Mouse (Mus musculus): Measurements from ENCODE around the gene Frem2. TPM values are rescaled to one million over a fixed set of nuclear protein-coding genes. Genes with fewer than 3 reads are reported as not detected.

Gene Frem2
- polyA plus RNA-seq, 1 experiment = 1.1 TPM

DNA sequence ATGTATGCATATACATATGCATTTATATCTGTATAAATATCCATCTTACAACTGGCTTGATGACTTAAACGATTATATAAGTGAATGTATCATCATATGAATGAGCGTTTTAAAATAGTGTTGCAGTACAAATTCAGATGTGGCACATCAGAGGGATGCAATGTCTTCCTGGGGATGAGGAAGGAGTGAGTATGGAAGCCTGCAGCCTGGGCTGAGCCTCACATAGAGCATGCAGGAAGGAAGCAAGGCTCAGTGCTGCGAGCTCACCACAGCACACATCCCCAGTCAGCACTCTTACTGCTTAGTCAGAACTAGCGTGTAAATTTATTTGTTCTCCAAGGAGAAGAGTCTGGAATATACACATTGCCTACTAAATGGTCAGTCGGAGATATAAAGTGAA lies 27.2 kb downstream of the Frem2 start:
- no peak for DNase-seq (ENCODE audit: low read depth, low spot score)
- 85% methylated on average over 5 of the region's 5 CpGs for WGBS

DNA sequence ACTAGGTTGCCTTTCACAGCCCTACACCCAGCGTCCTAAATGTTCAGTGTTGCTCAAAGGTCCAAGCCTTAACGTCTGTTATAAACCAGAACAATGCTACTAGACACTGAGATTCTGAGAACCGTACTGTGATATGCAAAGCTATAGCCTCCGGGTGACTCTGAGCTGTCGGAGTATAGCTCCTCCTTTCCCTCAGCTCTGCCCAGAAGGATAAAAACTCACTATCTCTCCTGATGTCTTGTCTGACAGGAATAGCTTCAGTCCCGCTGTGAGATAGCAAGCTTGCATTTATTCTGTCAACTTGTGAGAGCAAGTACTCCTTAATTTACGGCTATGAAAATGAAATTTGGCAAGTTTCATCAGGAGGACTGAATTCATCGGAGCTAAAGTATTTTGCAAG lies 33.9 kb downstream of the Frem2 start:
- 55% methylated on average over 8 of the region's 8 CpGs for WGBS
- no peak for DNase-seq (ENCODE audit: low read depth, low spot score)

GRCm38 (mm10) chr3:53620978-53621377 lies 36.2 kb downstream of the Frem2 start:
- no peak for DNase-seq (ENCODE audit: low read depth, low spot score)
- 64% methylated on average over 3 of the region's 3 CpGs for WGBS

- DNase-seq (ENCODE audit: low read depth, low spot score) = no peak
- WGBS = 70% methylated on average over 8 of the region's 8 CpGs
Measured at GRCm38 (mm10) chr3:53620355-53620754, 36.8 kb downstream of the Frem2 start.

GRCm38 (mm10) chr3:53611106-53611505 lies 46.0 kb downstream of the Frem2 start:
- 63% methylated on average over 3 of the region's 3 CpGs for WGBS
- DNase-seq (ENCODE audit: low read depth, low spot score) = no peak

DNA sequence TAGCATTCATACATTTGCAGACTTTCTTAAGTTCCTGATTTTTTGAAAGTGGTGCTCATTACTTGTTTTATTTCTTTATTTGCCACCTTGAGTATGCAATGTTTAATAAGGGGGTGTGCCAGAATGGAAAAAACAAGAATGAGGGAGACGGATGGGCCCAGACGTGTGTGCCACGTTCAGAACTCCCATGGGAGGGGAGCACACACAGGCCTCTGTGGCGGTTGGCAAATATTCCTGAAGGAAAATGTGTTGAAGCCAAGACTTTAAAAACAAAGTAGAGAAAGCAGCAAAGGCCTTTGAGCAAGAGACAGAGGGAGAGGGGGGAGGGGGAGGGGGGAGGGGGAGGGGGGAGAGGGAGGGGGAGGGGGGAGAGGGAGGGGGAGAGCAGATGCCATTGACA lies 47.3 kb downstream of the Frem2 start:
- no peak for DNase-seq (ENCODE audit: low read depth, low spot score)
- 42% methylated on average over 4 of the region's 4 CpGs for WGBS

GRCm38 (mm10) chr3:53600140-53600539 lies 57.0 kb downstream of the Frem2 start:
- DNase-seq (ENCODE audit: low read depth, low spot score) = no peak
- WGBS = 63% methylated on average over 4 of the region's 4 CpGs

- WGBS = 19% methylated on average over 7 of the region's 7 CpGs
- DNase-seq (ENCODE audit: low read depth, low spot score) = no peak
Measured at GRCm38 (mm10) chr3:53599315-53599714, 57.8 kb downstream of the Frem2 start.

- 16% methylated on average over 9 of the region's 9 CpGs for WGBS
- no peak for DNase-seq (ENCODE audit: low read depth, low spot score)
Measured at GRCm38 (mm10) chr3:53598153-53598800, 58.9 kb downstream of the Frem2 start.

- no peak for DNase-seq (ENCODE audit: low read depth, low spot score)
- 58% methylated on average over 4 of the region's 4 CpGs for WGBS
Measured at GRCm38 (mm10) chr3:53594471-53594870, 62.7 kb downstream of the Frem2 start.

DNA sequence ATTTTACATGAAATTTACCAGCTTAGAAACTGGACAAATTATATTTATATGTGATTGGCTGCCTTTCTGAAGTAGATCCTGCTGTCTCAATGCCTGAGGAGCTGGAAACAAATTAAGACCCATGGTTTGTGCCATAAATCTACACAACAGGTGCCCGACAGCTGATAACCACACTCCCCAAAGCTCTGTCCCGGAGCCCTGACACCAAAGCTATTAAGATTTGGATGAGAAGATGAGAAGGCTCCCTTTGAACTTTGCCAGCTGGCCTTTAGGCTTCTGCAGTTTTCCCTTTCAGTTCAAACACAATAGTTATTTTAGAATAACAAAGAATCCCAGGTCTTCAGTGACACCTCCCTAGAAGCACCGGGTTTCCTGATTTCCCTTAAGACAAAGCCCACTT lies 63.4 kb downstream of the Frem2 start:
- WGBS = 46% methylated on average over 3 of the region's 3 CpGs
- DNase-seq (ENCODE audit: low read depth, low spot score) = no peak

- 89% methylated on average over 7 of the region's 7 CpGs for WGBS
- no peak for DNase-seq (ENCODE audit: low read depth, low spot score)
Measured at GRCm38 (mm10) chr3:53592036-53592435, 65.1 kb downstream of the Frem2 start.

DNA sequence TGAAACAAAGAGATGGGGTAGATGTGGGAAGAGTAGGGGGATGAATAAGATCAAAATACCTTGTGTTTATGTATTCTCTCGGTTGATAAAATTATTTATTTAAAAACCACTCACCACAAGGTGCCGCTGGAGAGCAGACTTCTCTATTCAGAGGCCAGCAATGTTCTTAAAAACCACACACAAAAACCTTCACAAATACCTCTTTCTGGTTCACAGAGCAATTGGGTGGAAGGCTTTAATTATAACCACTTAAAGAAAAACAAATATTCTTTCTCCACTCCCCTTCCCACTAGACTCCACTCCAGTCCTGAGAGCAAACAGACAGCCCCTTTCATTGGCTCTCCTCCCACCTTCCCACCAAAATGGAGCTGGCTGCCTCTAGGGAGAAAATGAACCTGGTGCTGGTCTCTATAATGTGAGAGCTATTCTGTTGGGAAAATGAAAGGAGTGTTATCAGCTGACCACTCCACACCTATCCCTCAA lies 67.0 kb downstream of the Frem2 start:
- no peak for DNase-seq (ENCODE audit: low read depth, low spot score)
- WGBS = 1% methylated on average over 2 of the region's 2 CpGs

- no peak for DNase-seq (ENCODE audit: low read depth, low spot score)
- 88% methylated on average over 8 of the region's 8 CpGs for WGBS
Measured at GRCm38 (mm10) chr3:53583248-53583647, 73.9 kb downstream of the Frem2 start.

- WGBS = 51% methylated on average over 5 of the region's 5 CpGs
- no peak for DNase-seq (ENCODE audit: low read depth, low spot score)
Measured at GRCm38 (mm10) chr3:53580596-53581254, 76.4 kb downstream of the Frem2 start.

DNA sequence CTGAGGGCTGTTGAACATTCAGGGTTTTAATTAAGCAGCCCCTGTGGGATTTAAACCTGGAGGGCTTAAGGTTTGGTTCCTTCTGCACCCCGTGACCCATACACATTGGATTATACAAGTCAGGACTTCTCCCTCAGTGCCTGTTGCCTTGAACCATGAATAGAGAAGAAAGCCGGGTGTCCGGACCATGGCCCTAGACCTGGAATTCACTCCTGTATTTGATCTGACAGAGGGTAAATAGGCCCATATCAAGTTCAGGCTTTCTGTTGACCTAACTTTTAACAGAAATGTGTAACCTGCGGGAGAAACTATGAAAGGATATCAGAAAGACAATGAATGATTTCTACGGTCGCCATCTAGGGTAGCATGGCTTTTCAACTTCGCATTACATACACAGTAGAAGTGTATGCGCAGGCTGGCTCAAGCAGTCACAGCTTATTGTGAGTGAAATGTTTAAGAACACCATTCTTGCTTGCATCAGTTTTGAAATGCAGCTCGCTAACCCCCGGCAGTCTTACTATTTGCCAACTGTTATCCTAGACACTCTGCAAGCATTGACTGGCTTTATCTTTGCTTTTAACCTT lies 77.9 kb downstream of the Frem2 start:
- 88% methylated on average over 10 of the region's 10 CpGs for WGBS
- no peak for DNase-seq (ENCODE audit: low read depth, low spot score)

DNA sequence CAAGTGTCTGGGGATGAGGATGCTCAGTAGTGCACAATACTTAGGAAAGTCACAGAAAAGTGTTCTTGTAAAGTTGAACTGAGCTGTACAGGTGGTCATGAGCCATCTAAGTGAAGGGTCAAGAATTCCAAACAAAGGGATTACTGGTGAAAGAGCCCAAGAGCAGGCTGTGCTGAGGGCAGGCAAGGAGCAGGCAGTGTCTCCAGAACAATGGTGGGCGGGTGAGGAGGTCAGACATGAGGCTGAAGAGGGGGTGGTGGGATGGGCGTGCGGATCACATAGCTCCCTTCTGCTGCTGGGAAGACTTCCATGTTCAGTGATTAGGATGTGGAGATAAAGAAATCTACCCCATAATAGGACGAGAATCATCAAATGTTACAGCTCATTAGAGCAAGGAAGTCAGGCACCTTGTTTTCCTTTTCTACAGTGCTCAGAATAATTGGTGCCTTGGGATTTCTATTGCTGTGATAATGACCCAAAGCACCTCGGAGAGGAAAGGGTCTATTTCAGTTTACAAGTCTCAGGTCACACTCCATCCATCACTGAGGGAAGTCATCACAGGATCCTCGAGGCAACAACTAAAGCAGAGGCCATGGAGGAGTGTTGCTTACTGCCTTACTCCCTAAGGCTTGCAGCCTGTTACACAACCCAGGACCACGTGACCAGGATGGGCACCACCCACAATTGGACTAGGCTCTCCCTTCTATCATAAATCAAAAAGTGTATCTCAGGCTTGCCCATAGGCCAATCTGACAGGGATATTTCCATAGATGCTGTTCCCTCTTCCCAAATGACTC lies 80.6 kb downstream of the Frem2 start:
- DNase-seq (ENCODE audit: low read depth, low spot score) = no peak
- 66% methylated on average over 7 of the region's 7 CpGs for WGBS

DNA sequence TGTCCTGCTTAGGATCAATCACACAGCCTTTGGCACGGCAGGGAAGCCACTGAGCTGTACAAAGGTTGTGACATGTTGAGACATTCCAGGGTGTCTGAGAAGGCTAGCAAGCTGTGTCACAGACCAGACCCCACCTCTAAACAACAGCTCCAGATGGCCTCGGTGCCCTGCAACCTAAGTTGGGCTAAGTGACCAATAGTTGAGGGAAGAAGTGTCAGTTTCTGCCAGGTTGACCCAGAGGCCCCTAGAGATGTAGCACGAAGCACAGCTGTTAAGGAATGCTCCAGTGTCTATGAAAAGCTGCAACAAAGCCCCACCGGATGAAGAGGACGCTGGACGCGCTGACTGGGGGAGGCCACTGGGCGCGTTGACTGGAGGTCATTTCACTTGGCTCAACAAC lies 83.0 kb downstream of the Frem2 start:
- WGBS = 85% methylated on average over 9 of the region's 9 CpGs
- DNase-seq (ENCODE audit: low read depth, low spot score) = no peak

DNA sequence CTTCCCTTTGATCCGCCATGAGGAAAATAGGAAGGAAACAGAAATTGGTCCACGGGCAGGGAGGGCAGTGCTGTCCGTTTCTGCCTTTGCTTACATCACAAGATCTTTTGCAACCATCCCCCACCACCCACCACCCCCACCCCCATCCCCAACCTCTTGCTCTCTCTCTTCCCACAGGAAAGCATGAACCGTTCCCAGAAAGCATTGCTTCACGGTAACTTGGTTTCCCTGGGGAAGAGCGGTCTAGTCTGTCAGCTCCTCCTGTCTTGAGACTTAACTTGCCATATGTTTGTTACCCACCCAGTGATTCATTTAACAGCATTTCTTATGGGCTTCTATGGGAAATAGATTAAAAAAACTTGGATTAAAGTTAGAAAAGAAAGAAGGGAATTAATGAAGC lies 85.5 kb downstream of the Frem2 start:
- 77% methylated on average over 6 of the region's 6 CpGs for WGBS
- no peak for DNase-seq (ENCODE audit: low read depth, low spot score)

DNA sequence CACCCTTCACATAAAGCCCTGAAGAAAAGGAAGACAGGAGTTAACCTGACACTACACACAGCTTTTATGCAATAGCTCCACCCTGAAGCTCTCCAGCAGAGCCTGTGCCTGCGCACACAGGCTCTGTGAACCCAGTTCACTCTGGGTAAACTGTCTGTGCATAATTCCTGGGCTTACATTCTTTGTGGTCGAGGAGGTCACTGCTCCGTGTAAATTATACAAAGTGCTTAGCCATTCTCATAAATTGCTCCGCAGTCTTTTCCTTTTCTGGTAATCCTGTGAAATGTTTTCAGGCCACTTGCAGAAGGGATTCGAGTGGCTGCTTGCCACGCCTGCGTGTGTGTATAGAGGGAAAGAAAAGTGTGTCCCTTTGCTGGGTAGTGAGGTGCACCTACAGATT lies 92.6 kb downstream of the Frem2 start:
- no peak for DNase-seq (ENCODE audit: low read depth, low spot score)
- 19% methylated on average over 7 of the region's 7 CpGs for WGBS
